Mouse (Mus musculus): ENCODE results near the gene Kctd19.

Gene Kctd19

GRCm38 (mm10) chr8:105359208-105359607, 54.1 kb downstream of the Kctd19 start:
- no peak for DNase-seq (ENCODE audit: low spot score in 2 of 2)

GRCm38 (mm10) chr8:105356681-105357080, 56.6 kb downstream of the Kctd19 start:
- no peak for DNase-seq (ENCODE audit: low spot score in 2 of 2)

GRCm38 (mm10) chr8:105355179-105356024, 57.9 kb downstream of the Kctd19 start:
- DNase-seq (ENCODE audit: low spot score in 2 of 2), result peak; percentile 61 to 68

GRCm38 (mm10) chr8:105354549-105354948, 58.8 kb downstream of the Kctd19 start:
- no peak for DNase-seq (ENCODE audit: low spot score in 2 of 2)

- DNase-seq (ENCODE audit: low spot score in 2 of 2), result no peak
Observed at GRCm38 (mm10) chr8:105353583-105354135, 59.6 kb downstream of the Kctd19 start.

- no peak for DNase-seq (ENCODE audit: low spot score in 2 of 2)
Observed at GRCm38 (mm10) chr8:105350186-105350585, 63.1 kb downstream of the Kctd19 start.

- no peak for DNase-seq (ENCODE audit: low spot score in 2 of 2)
Observed at GRCm38 (mm10) chr8:105349096-105349771, 64.1 kb downstream of the Kctd19 start.

GRCm38 (mm10) chr8:105348450-105349095, 64.7 kb downstream of the Kctd19 start, which contains the start of gene Slc9a5:
TSS of gene Slc9a5 (plus strand) at chr8:105348843.
- DNase-seq (ENCODE audit: low spot score in 2 of 2), result peak; percentile 27 to 31

- peak; percentile 92 to 93 for DNase-seq (ENCODE audit: low spot score in 2 of 2)
Observed at GRCm38 (mm10) chr8:105347428-105348221, 65.7 kb downstream of the Kctd19 start, which contains the start of gene Fhod1. TSS of gene Fhod1 (minus strand) at chr8:105347953.

- DNase-seq (ENCODE audit: low spot score in 2 of 2), result peak; percentile 21 to 48
Observed at GRCm38 (mm10) chr8:105346611-105347427, 66.5 kb downstream of the Kctd19 start.

- peak; percentile 41 to 51 for DNase-seq (ENCODE audit: low spot score in 2 of 2)
Observed at GRCm38 (mm10) chr8:105345061-105345975, 68.0 kb downstream of the Kctd19 start.

GRCm38 (mm10) chr8:105343791-105344574, 69.3 kb downstream of the Kctd19 start:
- no peak for DNase-seq (ENCODE audit: low spot score in 2 of 2)

- no peak for DNase-seq (ENCODE audit: low spot score in 2 of 2)
Observed at GRCm38 (mm10) chr8:105342768-105343167, 70.5 kb downstream of the Kctd19 start.

GRCm38 (mm10) chr8:105341399-105341798, 71.9 kb downstream of the Kctd19 start:
- no peak for DNase-seq (ENCODE audit: low spot score in 2 of 2)

GRCm38 (mm10) chr8:105339886-105340635, 73.2 kb downstream of the Kctd19 start:
- no peak for DNase-seq (ENCODE audit: low spot score in 2 of 2)

GRCm38 (mm10) chr8:105338992-105339391, 74.3 kb downstream of the Kctd19 start:
- no peak for DNase-seq (ENCODE audit: low spot score in 2 of 2)

GRCm38 (mm10) chr8:105336373-105337130, 76.8 kb downstream of the Kctd19 start:
- DNase-seq (ENCODE audit: low spot score in 2 of 2), result no peak

Measured in spleen, postnatal 36 days (tissue).